Mouse (Mus musculus): Measurements from ENCODE around the gene Mpzl2. TPM values are rescaled to one million over a fixed set of nuclear protein-coding genes. Genes with fewer than 3 reads are reported as not detected.

Mpzl2 gene
- polyA plus RNA-seq, 1 experiment from 2014 or later = 38.1 TPM

DNA sequence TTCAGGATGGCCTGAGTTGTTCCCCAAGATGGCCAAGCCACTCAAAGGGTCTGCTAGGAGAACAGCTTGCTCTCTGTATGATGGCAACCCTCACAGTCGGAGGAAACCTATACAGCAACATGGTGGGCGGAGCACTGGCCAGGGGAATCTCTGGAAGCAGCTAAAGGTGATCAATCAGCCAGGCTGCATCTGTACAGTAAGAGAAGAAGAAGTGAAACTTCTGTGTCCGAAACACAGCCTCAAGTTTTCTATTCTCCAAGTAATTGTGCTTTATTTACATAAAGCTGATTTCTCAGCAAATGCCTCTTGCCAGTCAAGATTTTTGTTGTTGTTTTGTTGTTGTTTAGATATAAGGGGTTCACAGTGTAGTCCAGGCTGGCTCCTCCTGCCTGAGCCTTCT is 38.3 kb downstream of the Mpzl2 start:
- Histone ChIP-seq H3K4me1 (replicated peaks; ENCODE audit: control insufficient read depth, insufficient read depth) (no peaks in the 10 kb centered on the region), H3K4me2 (replicated peaks; ENCODE audit: low read depth) (no peak overlapping the region), H3K9me3 (ENCODE audit: control insufficient read depth, low read length) (no peaks in the 10 kb centered on the region), H3K27me3 (ENCODE audit: control insufficient read depth, insufficient read depth, low read length) (no peaks in the 10 kb centered on the region), H3K9ac (ENCODE audit: low read length) (no peak overlapping the region), H3K27ac (replicated peaks) (no peak overlapping the region), H3K36me3 (ENCODE audit: control insufficient read depth, insufficient read depth, low read length) (no peaks in the 10 kb centered on the region), H3K4me3 (ENCODE audit: low read depth, low read length) (no peak overlapping the region)
- WGBS = 58% methylated on average over 3 of the region's 3 CpGs
- TF ChIP-seq EP300 (optimal IDR thresholded peaks at IDR 0.05) (no peak), CTCF (IDR thresholded peaks at IDR 0.05; ENCODE audit: low read depth) (no peak)
- no peak for DNase-seq (ENCODE audit: low spot score)
- ATAC-seq (ENCODE audit: low FRiP score, low TSS enrichment) = no peak

DNA sequence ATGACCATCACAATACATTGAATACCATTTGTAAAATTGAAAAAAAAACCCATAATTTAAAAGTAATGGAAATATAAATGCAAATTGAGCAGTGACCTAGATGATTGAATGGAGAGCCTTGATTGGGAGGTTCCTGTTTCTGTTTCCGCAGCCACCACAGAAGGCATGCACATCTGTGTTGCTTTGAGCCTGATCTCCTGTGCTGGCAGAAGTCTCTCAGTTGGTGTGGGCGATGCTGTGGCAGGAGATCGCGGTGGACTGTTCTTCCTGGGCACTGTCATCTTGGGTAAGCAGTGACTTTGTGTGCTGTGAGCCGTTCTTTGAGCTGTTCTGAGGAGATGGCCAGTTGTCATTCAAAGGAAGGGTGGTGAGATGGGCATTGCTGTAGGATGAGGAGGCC is 39.4 kb downstream of the Mpzl2 start, which contains the start of gene Jaml:
Gene Jaml (plus strand): TSS at position 173 of the 400 bp plus-strand sequence.
- TF ChIP-seq CTCF (IDR thresholded peaks at IDR 0.05; ENCODE audit: low read depth) (no peak), EP300 (optimal IDR thresholded peaks at IDR 0.05) (no peak)
- H3K4me3 ChIP-seq (ENCODE audit: low read depth, low read length) = no peak within 1 kb of the TSS
- ATAC-seq (ENCODE audit: low FRiP score, low TSS enrichment) (no peak), DNase-seq (ENCODE audit: low spot score) (no peak)
- no peaks in the 10 kb centered on the region for H3K36me3 ChIP-seq (ENCODE audit: control insufficient read depth, insufficient read depth, low read length)
- no peaks in the 10 kb centered on the region for H3K9me3 ChIP-seq (ENCODE audit: control insufficient read depth, low read length)
- H3K9ac ChIP-seq (ENCODE audit: low read length) = no peak within 1 kb of the TSS
- H3K4me2 ChIP-seq (replicated peaks; ENCODE audit: low read depth) = no peak within 1 kb of the TSS
- 88% methylated on average over 5 of the region's 5 CpGs for WGBS
- H3K4me1 ChIP-seq (replicated peaks; ENCODE audit: control insufficient read depth, insufficient read depth) = no peaks in the 10 kb centered on the region
- no peak within 1 kb of the TSS for H3K27ac ChIP-seq (replicated peaks)
- no peaks in the 10 kb centered on the region for H3K27me3 ChIP-seq (ENCODE audit: control insufficient read depth, insufficient read depth, low read length)

DNA sequence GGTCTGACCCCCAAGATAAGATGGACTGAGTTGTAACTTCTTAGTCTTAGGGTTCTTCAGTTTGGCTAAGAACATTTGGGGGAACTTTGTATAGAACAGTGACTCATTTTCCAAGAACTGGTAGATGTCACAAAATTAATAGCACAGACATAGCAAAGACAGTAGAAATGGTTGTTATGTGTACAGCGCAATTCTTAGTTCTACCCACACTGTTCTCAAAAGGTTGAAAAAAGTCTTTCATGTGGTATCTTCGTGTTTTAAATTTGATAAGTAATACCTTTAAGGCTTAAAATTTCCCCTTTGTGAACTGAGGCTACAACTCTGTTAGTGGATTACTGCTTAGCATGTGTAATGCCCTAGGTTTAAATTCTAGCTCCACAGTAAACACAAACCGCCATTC is 43.5 kb downstream of the Mpzl2 start:
- TF ChIP-seq EP300 (optimal IDR thresholded peaks at IDR 0.05) (no peak), CTCF (IDR thresholded peaks at IDR 0.05; ENCODE audit: low read depth) (no peak)
- H3K4me3 ChIP-seq (ENCODE audit: low read depth, low read length) = no peak overlapping the region
- H3K9me3 ChIP-seq (ENCODE audit: control insufficient read depth, low read length) = no peaks in the 10 kb centered on the region
- H3K27me3 ChIP-seq (ENCODE audit: control insufficient read depth, insufficient read depth, low read length) = no peaks in the 10 kb centered on the region
- no peaks in the 10 kb centered on the region for H3K4me1 ChIP-seq (replicated peaks; ENCODE audit: control insufficient read depth, insufficient read depth)
- no peak for ATAC-seq (ENCODE audit: low FRiP score, low TSS enrichment)
- no peak overlapping the region for H3K27ac ChIP-seq (replicated peaks)
- 88% methylated on average over 3 of the region's 3 CpGs for WGBS
- H3K9ac ChIP-seq (ENCODE audit: low read length) = no peak overlapping the region
- no peaks in the 10 kb centered on the region for H3K36me3 ChIP-seq (ENCODE audit: control insufficient read depth, insufficient read depth, low read length)
- no peak for DNase-seq (ENCODE audit: low spot score)
- H3K4me2 ChIP-seq (replicated peaks; ENCODE audit: low read depth) = no peak overlapping the region

DNA sequence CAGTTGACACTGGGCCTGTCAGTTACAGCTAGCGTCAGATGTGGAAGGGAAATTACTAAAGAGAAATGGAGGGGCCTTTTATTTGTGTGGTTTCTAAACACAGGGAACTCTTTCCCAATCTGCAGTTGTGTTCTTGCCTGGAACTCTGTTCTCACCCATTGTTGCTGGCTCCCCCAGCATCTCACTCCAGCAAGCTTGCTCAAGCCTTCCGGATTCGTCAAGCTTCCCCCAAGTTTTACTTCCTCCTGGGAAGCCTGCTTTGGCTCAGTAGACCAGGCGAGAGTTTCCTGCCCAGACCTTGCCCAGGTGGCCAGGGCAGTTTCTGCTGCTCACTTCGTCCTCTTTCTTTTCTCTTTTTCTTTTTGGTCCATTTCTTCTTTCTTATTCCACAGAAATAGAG is 45.0 kb downstream of the Mpzl2 start:
- H3K9me3 ChIP-seq (ENCODE audit: control insufficient read depth, low read length) = no peaks in the 10 kb centered on the region
- H3K9ac ChIP-seq (ENCODE audit: low read length) = no peak overlapping the region
- 56% methylated on average over 5 of the region's 5 CpGs for WGBS
- H3K36me3 ChIP-seq (ENCODE audit: control insufficient read depth, insufficient read depth, low read length) = no peaks in the 10 kb centered on the region
- no peak for DNase-seq (ENCODE audit: low spot score)
- no peak overlapping the region for H3K4me3 ChIP-seq (ENCODE audit: low read depth, low read length)
- ATAC-seq (ENCODE audit: low FRiP score, low TSS enrichment) = no peak
- no peak for TF ChIP-seq EP300 (optimal IDR thresholded peaks at IDR 0.05)
- no peak for TF ChIP-seq CTCF (IDR thresholded peaks at IDR 0.05; ENCODE audit: low read depth)
- no peaks in the 10 kb centered on the region for H3K27me3 ChIP-seq (ENCODE audit: control insufficient read depth, insufficient read depth, low read length)
- H3K27ac ChIP-seq (replicated peaks) = no peak overlapping the region
- H3K4me2 ChIP-seq (replicated peaks; ENCODE audit: low read depth) = no peak overlapping the region
- no peaks in the 10 kb centered on the region for H3K4me1 ChIP-seq (replicated peaks; ENCODE audit: control insufficient read depth, insufficient read depth)

DNA sequence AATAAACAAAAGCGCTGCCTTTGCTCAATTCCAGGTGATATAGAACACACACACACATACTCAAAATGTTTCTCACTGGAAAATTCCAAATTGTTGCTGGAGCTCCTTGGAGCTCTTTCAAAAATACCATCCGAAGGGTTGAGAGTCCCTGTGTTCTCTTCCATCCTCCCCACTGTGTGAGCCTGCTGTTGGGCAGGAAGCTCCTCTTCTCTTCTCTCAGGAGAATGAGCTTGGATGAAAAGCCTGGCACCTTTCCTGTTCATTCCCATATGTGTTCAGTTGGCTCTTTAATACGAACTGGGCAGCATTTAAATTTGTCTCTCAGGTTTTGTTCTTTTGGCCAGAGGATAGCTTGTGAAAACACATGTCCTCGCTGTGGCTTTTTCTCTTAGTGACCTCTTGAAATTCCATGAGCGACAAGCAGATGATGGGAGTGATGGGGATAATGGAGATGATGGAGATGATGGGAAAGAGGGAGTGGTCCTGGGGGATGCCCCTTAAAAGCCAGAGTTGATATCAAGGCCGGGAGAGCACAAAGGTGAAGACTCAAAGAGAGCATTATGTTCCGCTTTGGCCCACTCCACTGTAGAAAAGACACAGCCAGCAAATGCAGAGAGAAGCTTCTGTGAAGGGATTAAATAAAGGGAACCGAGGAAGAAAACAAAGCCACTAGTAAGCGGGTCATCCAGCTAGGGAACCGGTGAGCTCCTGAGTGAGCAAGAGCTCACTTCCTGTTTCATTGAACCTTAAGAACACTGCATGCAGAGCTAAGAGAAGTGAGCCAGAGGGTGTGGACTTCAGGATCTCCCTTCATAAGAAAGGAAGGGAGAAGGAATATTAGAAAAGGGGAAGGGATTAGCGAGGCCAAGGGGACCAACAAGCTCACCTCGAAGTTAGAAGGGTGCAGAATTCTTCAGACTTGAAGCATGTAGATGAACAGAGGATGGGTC is 46.4 kb downstream of the Mpzl2 start:
- whole genome bisulfite sequencing = 71% methylated on average over 12 of the region's 12 CpGs
- Histone ChIP-seq H3K4me3 (ENCODE audit: low read depth, low read length) (no peak overlapping the region), H3K27me3 (ENCODE audit: control insufficient read depth, insufficient read depth, low read length) (no peaks in the 10 kb centered on the region), H3K27ac (replicated peaks) (no peak overlapping the region), H3K4me1 (replicated peaks; ENCODE audit: control insufficient read depth, insufficient read depth) (no peaks in the 10 kb centered on the region), H3K36me3 (ENCODE audit: control insufficient read depth, insufficient read depth, low read length) (no peaks in the 10 kb centered on the region), H3K9ac (ENCODE audit: low read length) (no peak overlapping the region), H3K9me3 (ENCODE audit: control insufficient read depth, low read length) (no peaks in the 10 kb centered on the region), H3K4me2 (replicated peaks; ENCODE audit: low read depth) (no peak overlapping the region)
- TF ChIP-seq CTCF (IDR thresholded peaks at IDR 0.05; ENCODE audit: low read depth) (no peak), EP300 (optimal IDR thresholded peaks at IDR 0.05) (no peak)
- no peak for ATAC-seq (ENCODE audit: low FRiP score, low TSS enrichment)
- DNase-seq (ENCODE audit: low spot score) = no peak

DNA sequence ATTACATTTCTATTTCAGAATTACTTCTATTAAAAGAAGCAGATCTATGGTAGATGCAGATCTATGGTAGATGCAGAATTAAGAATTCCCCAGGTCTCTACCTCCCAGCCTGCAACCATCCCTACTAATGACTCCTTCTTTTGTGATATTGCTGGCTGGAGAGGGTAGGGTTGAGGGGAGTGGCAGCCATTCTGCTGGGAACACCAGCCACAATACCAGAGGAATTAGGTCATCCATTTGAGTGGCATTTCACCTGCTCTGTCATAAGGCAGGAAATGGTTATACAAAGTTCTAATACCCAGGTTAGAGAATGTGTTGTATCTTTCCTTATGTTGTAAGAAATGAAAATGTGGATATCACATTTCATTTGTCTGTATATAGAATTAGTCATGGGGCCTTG is 48.4 kb downstream of the Mpzl2 start:
- ATAC-seq (ENCODE audit: low FRiP score, low TSS enrichment) = peak; percentile 92
- H3K36me3 ChIP-seq (ENCODE audit: control insufficient read depth, insufficient read depth, low read length) = no peaks in the 10 kb centered on the region
- no peaks in the 10 kb centered on the region for H3K27me3 ChIP-seq (ENCODE audit: control insufficient read depth, insufficient read depth, low read length)
- H3K4me2 ChIP-seq (replicated peaks; ENCODE audit: low read depth) = no peak overlapping the region
- H3K9me3 ChIP-seq (ENCODE audit: control insufficient read depth, low read length) = no peaks in the 10 kb centered on the region
- no peak overlapping the region for H3K9ac ChIP-seq (ENCODE audit: low read length)
- TF ChIP-seq EP300 (optimal IDR thresholded peaks at IDR 0.05) (no peak), CTCF (IDR thresholded peaks at IDR 0.05; ENCODE audit: low read depth) (no peak)
- peak; percentile 37 for DNase-seq (ENCODE audit: low spot score)
- H3K27ac ChIP-seq (replicated peaks) = no peak overlapping the region
- no peaks in the 10 kb centered on the region; the same call in 1 of the 2 replicates for H3K4me1 ChIP-seq (replicated peaks; ENCODE audit: control insufficient read depth, insufficient read depth)
- H3K4me3 ChIP-seq (ENCODE audit: low read depth, low read length) = no peak overlapping the region
